Mouse (Mus musculus): ENCODE data around the gene Tgfbr2.

- no peak for TF ChIP-seq POLR2A (IDR thresholded peaks at IDR 0.05; ENCODE audit: low read depth, low read length)
- no peak for TF ChIP-seq CTCF (conservative IDR thresholded peaks at IDR 0.05; ENCODE audit: insufficient read depth, insufficient read length, low read depth, low read length)
Measured at GRCm38 (mm10) chr9:116111149-116111970, 63.8 kb downstream of the Tgfbr2 start.

All from kidney, adult 2 months (tissue).